ENCODE assay signal across 26 mouse cellular contexts in genomic region chr9:40851515-40851914, GRCm38 (mm10). TPM values are rescaled to one million over a fixed set of nuclear protein-coding genes. Genes with fewer than 3 reads are reported as not detected.
A peak's percentile ranks its signal among the peaks of the same experiment; 100 is the strongest.
DNase-seq lines count a peak whose midpoint lies in the region; ATAC-seq and TF ChIP-seq lines count a peak whose summit lies in the region.
"Had no signal": no experiment of that assay in that cellular context is flagged by ENCODE, and none has a peak within 500 bp of the region (broad histone marks: within the 10 kb centered on the region; RNA-seq: fewer than 3 reads in every experiment).

No protein-coding gene starts in this region.

- H3K4me1 ChIP-seq in hindbrain, postnatal 0 days (ENCODE audit: insufficient read depth, low read length), result no peaks in the 10 kb centered on the region
- H3K4me1 ChIP-seq in hindbrain, embryonic 13.5 days (replicated peaks), result peaks cover 12% of the 10 kb centered on the region
- peaks cover 10% of the 10 kb centered on the region for H3K4me1 ChIP-seq in neural tube, embryonic 13.5 days (replicated peaks)
- peaks cover 6% of the 10 kb centered on the region; the same call in 1 of the 2 replicates for H3K4me1 ChIP-seq in neural tube, embryonic 14.5 days (ENCODE audit: control insufficient read depth, insufficient read depth, low read length)
- H3K4me1 ChIP-seq: embryonic facial prominence, embryonic 13.5 days; embryonic facial prominence, embryonic 15.5 days had no signal

- no peak overlapping the region for H3K4me3 ChIP-seq in hindbrain, postnatal 0 days (ENCODE audit: low read length)
- no peak overlapping the region for H3K4me3 ChIP-seq in hindbrain, embryonic 13.5 days
- no peak overlapping the region for H3K4me3 ChIP-seq in neural tube, embryonic 13.5 days
- H3K4me3 ChIP-seq in neural tube, embryonic 14.5 days (ENCODE audit: low read depth, low read length), result no peak overlapping the region
- H3K4me3 ChIP-seq: embryonic facial prominence, embryonic 13.5 days; embryonic facial prominence, embryonic 15.5 days; erythroblast, embryonic 14.5 days; forebrain, embryonic 10.5 days; forebrain, embryonic 13.5 days had no signal

- H3K4me2 ChIP-seq in hindbrain, postnatal 0 days (ENCODE audit: low read depth, low read length), result no peak overlapping the region
- H3K4me2 ChIP-seq in hindbrain, embryonic 13.5 days, result no peak overlapping the region
- H3K4me2 ChIP-seq in neural tube, embryonic 13.5 days, result no peak overlapping the region
- no peak overlapping the region for H3K4me2 ChIP-seq in neural tube, embryonic 14.5 days (ENCODE audit: low read depth, low read length)
- H3K4me2 ChIP-seq: embryonic facial prominence, embryonic 13.5 days; embryonic facial prominence, embryonic 15.5 days; forebrain, embryonic 13.5 days had no signal

- H3K9me3 ChIP-seq in hindbrain, postnatal 0 days (ENCODE audit: low read length), result no peaks in the 10 kb centered on the region
- H3K9me3 ChIP-seq in hindbrain, embryonic 13.5 days, result no peaks in the 10 kb centered on the region
- no peaks in the 10 kb centered on the region for H3K9me3 ChIP-seq in neural tube, embryonic 13.5 days
- no peaks in the 10 kb centered on the region for H3K9me3 ChIP-seq in neural tube, embryonic 14.5 days (ENCODE audit: control insufficient read depth, low read length)
- H3K9me3 ChIP-seq: embryonic facial prominence, embryonic 13.5 days; embryonic facial prominence, embryonic 15.5 days; forebrain, embryonic 10.5 days; forebrain, embryonic 13.5 days had no signal

- H3K27me3 ChIP-seq in hindbrain, postnatal 0 days (ENCODE audit: insufficient read depth, low read length), result no peaks in the 10 kb centered on the region
- peaks cover 37% of the 10 kb centered on the region for H3K27me3 ChIP-seq in hindbrain, embryonic 13.5 days
- H3K27me3 ChIP-seq in neural tube, embryonic 13.5 days, result peaks cover 24% of the 10 kb centered on the region
- no peaks in the 10 kb centered on the region for H3K27me3 ChIP-seq in neural tube, embryonic 14.5 days (ENCODE audit: control insufficient read depth, insufficient read depth, low read length)

- peak; percentile 69; the same call in 1 of the 2 replicates for ATAC-seq in hindbrain, postnatal 0 days
- ATAC-seq in hindbrain, embryonic 13.5 days (ENCODE audit: low FRiP score), result no peak
- no peak for ATAC-seq in neural tube, embryonic 13.5 days (ENCODE audit: low read depth)
- peak; percentile 32; the same call in 1 of the 2 replicates for ATAC-seq in neural tube, embryonic 14.5 days (ENCODE audit: low read depth)
- ATAC-seq: forebrain, embryonic 13.5 days; forebrain, embryonic 16.5 days had no signal

- H3K9ac ChIP-seq in hindbrain, postnatal 0 days (replicated peaks; ENCODE audit: low read length), result no peak overlapping the region
- H3K9ac ChIP-seq in hindbrain, embryonic 13.5 days, result no peak overlapping the region
- no peak overlapping the region for H3K9ac ChIP-seq in neural tube, embryonic 13.5 days
- H3K9ac ChIP-seq in neural tube, embryonic 14.5 days (replicated peaks; ENCODE audit: low read depth, low read length), result no peak overlapping the region
- H3K9ac ChIP-seq: embryonic facial prominence, embryonic 13.5 days; embryonic facial prominence, embryonic 15.5 days; forebrain, embryonic 13.5 days had no signal

- DNase-seq in hindbrain, postnatal 0 days (ENCODE audit: low spot score), result peak; percentile 19
- no peak for DNase-seq in neural tube, embryonic 10.5 days (ENCODE audit: extremely low spot score, low spot score)
- no peak for DNase-seq in cerebellum, adult 11 months
- no peak for DNase-seq in layer of hippocampus, postnatal 10 days (ENCODE audit: low spot score in 2 of 2)
- DNase-seq: adrenal gland, adult 2 months; adrenal gland, postnatal 10 days; adrenal gland, postnatal 25 days; cerebellum, adult 18-20 months; cerebellum, adult 8-10 months; cerebellum, adult 9-11 months; cerebellum, postnatal 14 days; cerebellum, postnatal 36 days; embryo, embryonic 11 days had no signal

- no peaks in the 10 kb centered on the region for H3K36me3 ChIP-seq in hindbrain, postnatal 0 days (ENCODE audit: insufficient read depth, low read length)
- H3K36me3 ChIP-seq in hindbrain, embryonic 13.5 days, result no peaks in the 10 kb centered on the region
- H3K36me3 ChIP-seq in neural tube, embryonic 13.5 days, result no peaks in the 10 kb centered on the region
- H3K36me3 ChIP-seq in neural tube, embryonic 14.5 days (ENCODE audit: control insufficient read depth, insufficient read depth, low read length), result no peaks in the 10 kb centered on the region
- H3K36me3 ChIP-seq: embryonic facial prominence, embryonic 13.5 days; embryonic facial prominence, embryonic 15.5 days; forebrain, embryonic 10.5 days had no signal

- no peak overlapping the region for H3K27ac ChIP-seq in hindbrain, postnatal 0 days
- H3K27ac ChIP-seq in hindbrain, embryonic 13.5 days, result no peak overlapping the region
- H3K27ac ChIP-seq in neural tube, embryonic 13.5 days (replicated peaks), result peak overlapping the region; percentile 29
- no peak overlapping the region for H3K27ac ChIP-seq in neural tube, embryonic 14.5 days (ENCODE audit: low read depth, low read length)
- H3K27ac ChIP-seq: embryonic facial prominence, embryonic 13.5 days; embryonic facial prominence, embryonic 15.5 days; forebrain, embryonic 10.5 days; forebrain, embryonic 13.5 days had no signal

- 18% methylated on average over 2 of the region's 2 CpGs for WGBS in hindbrain, postnatal 0 days
- 43% methylated on average over 2 of the region's 2 CpGs for WGBS in hindbrain, embryonic 13.5 days
- 7% methylated on average over 2 of the region's 2 CpGs for WGBS in neural tube, embryonic 13.5 days
- 35% methylated on average over 2 of the region's 2 CpGs for WGBS in neural tube, embryonic 14.5 days

- TF ChIP-seq CTCF in hindbrain, postnatal 0 days (IDR thresholded peaks at IDR 0.05; ENCODE audit: low read depth), result no peak

RNA-seq across cellular contexts. Expression of gene Bsx, which starts 22.4 kb away (rescaled TPM):
- total RNA-seq in hindbrain, postnatal 0 days (2014; rRNA removed), result not detected in 2 replicates
- polyA plus RNA-seq in hindbrain, postnatal 0 days (2015; fragmentation: Nextera tagmentation; extraction: Ambion mirVana), result not detected in 2 replicates
- polyA plus RNA-seq in hindbrain, embryonic 13.5 days (2015; fragmentation: Nextera tagmentation; extraction: Ambion mirVana), result not detected in 2 replicates
- polyA plus RNA-seq in neural tube, embryonic 13.5 days (2015; fragmentation: Nextera tagmentation; extraction: Ambion mirVana), result not detected in 2 replicates
- not detected in 2 replicates for polyA plus RNA-seq in neural tube, embryonic 14.5 days (2014; fragmentation: Nextera tagmentation; extraction: Ambion mirVana)
- total RNA-seq in layer of hippocampus, postnatal 10 days (2021), result not detected
- total RNA-seq: adrenal gland, adult 2 months; adrenal gland, postnatal 10 days; adrenal gland, postnatal 25 days; common myeloid progenitor, adult 5-6 weeks; ES-E14; MEL had no signal
- polyA plus RNA-seq: C2C12; embryonic facial prominence, embryonic 13.5 days; embryonic facial prominence, embryonic 15.5 days; erythroblast, embryonic 14.5 days had no signal

RNA-seq across cellular contexts. Expression of gene Hspa8, which starts 50.7 kb away (rescaled TPM):
- 3,796 and 3,887 TPM in 2 replicates for total RNA-seq in hindbrain, postnatal 0 days (2014; rRNA removed)
- 2,316 and 2,371 TPM in 2 replicates for polyA plus RNA-seq in hindbrain, postnatal 0 days (2015; fragmentation: Nextera tagmentation; extraction: Ambion mirVana)
- 2,762 and 2,865 TPM in 2 replicates for polyA plus RNA-seq in hindbrain, embryonic 13.5 days (2015; fragmentation: Nextera tagmentation; extraction: Ambion mirVana)
- 2,997 and 3,038 TPM in 2 replicates for polyA plus RNA-seq in neural tube, embryonic 13.5 days (2015; fragmentation: Nextera tagmentation; extraction: Ambion mirVana)
- polyA plus RNA-seq in neural tube, embryonic 14.5 days (2014; fragmentation: Nextera tagmentation; extraction: Ambion mirVana), result 2,884 and 3,125 TPM in 2 replicates
- total RNA-seq in layer of hippocampus, postnatal 10 days (2021), result 1,000 to 10,000 TPM; 1,788 to 2,276 TPM

Comparison
In these comparisons a context has a peak if more than half of its experiments do, and no peak if none do; other contexts are left out.
1. ATAC-seq: peak in hindbrain, postnatal 0 days (single experiment) and neural tube, embryonic 14.5 days (single experiment); none in hindbrain, embryonic 13.5 days (single experiment) and neural tube, embryonic 13.5 days (single experiment).